Mouse (Mus musculus) heart, postnatal 0 days (tissue): ENCODE measurements at regions not wholly inside any gene's neighbourhood (a gene's known extent, or its start where the extent isn't known, plus 50 kb on each side); places are given as distances from the start of the nearest gene placed in this dataset.

Experiments
- ATAC-seq: fragments of 200-750 bp; cut with Nextera tagmentation; 2 replicates; pipeline ENCODE4 v1.8.0; 2017; ENCODE audit warnings: low read depth, moderate number of reproducible peaks, moderate library complexity; ENCODE audit not compliant: insufficient read depth
- DNase-seq: peaks from one replicate; pipeline ENCODE4 v3.0.0-alpha.2; 2016; ENCODE audit warnings: low spot score
- H3K27ac ChIP-seq: fragments of 300-500 bp; sonication (generic); 2 replicates; pipeline ENCODE4 v1.5.1; 2014; ENCODE audit warnings: low read depth, mild to moderate bottlenecking
- H3K27me3 ChIP-seq: fragments of 300-500 bp; sonication (generic); 2 replicates; pipeline ENCODE4 v1.6.1; 2014; ENCODE audit warnings: low read length, mixed read lengths; ENCODE audit not compliant: control insufficient read depth, insufficient read depth
- H3K36me3 ChIP-seq: fragments of 300-500 bp; sonication (generic); replicated peaks from 2 replicates; pipeline ENCODE4 v1.6.1; 2014; ENCODE audit warnings: low read length, mixed read lengths; ENCODE audit not compliant: control insufficient read depth, insufficient read depth
- H3K4me1 ChIP-seq: fragments of 300-500 bp; sonication (generic); 2 replicates; pipeline ENCODE4 v1.6.1; 2014; ENCODE audit warnings: antibody characterized with exemption; ENCODE audit not compliant: control insufficient read depth, insufficient read depth
- H3K4me2 ChIP-seq: fragments of 300-500 bp; sonication (generic); 2 replicates; pipeline ENCODE4 v1.6.1; 2014; ENCODE audit warnings: low read depth, mild to moderate bottlenecking, low read length, moderate library complexity
- H3K4me3 ChIP-seq: fragments of 300-500 bp; sonication (generic); 2 replicates; pipeline ENCODE4 v1.5.1; 2014; ENCODE audit warnings: low read depth, low read length
- H3K9ac ChIP-seq: fragments of 300-500 bp; sonication (generic); replicated peaks from 2 replicates; pipeline ENCODE4 v1.6.1; 2014; ENCODE audit warnings: low read depth, low read length, mixed read lengths
- H3K9me3 ChIP-seq: fragments of 300-500 bp; sonication (generic); replicated peaks from 2 replicates; pipeline ENCODE4 v1.6.1; 2016; ENCODE audit warnings: low read length; ENCODE audit not compliant: control insufficient read depth
- CTCF ChIP-seq: IDR thresholded peaks from 2 replicates; pipeline ENCODE4 v1.5.1; 2016; ENCODE audit warnings: antibody characterized with exemption, control low read depth, low read depth
- EP300 ChIP-seq: IDR thresholded peaks from 2 replicates; pipeline ENCODE4 v1.6.1; 2016; ENCODE audit warnings: antibody characterized with exemption, low read depth
- WGBS: fragments of 180-500 bp; shearing (Covaris S2); extraction: QIAGEN DNeasy Blood & Tissue Kit; methylation state at CpG from one replicate; pipeline ENCODE4 v1.1.7; 2014; 5-methylcytosine and 5-hydroxymethylcytosine counted together

GRCm38 (mm10) chr11:63767631-63768250, 154.3 kb downstream of the Hs3st3b1 start:
- no peak overlapping the region for H3K27ac ChIP-seq
- no peak overlapping the region for H3K4me2 ChIP-seq
- H3K9ac ChIP-seq: no peak overlapping the region
- 69% methylated on average over 10 of the region's 10 CpGs for WGBS
- DNase-seq (no peak), ATAC-seq (no peak)
- no peak for TF ChIP-seq CTCF
- no peak for TF ChIP-seq EP300
- no peaks in the 10 kb centered on the region for H3K4me1 ChIP-seq
- H3K4me3 ChIP-seq: no peak overlapping the region
- no peaks in the 10 kb centered on the region for H3K9me3 ChIP-seq
- H3K27me3 ChIP-seq: no peaks in the 10 kb centered on the region
- H3K36me3 ChIP-seq: no peaks in the 10 kb centered on the region

GRCm38 (mm10) chr11:63769738-63770137, 152.4 kb downstream of the Hs3st3b1 start:
- Histone ChIP-seq H3K27ac (no peak overlapping the region), H3K9ac (no peak overlapping the region), H3K4me3 (no peak overlapping the region), H3K4me1 (no peaks in the 10 kb centered on the region), H3K27me3 (no peaks in the 10 kb centered on the region), H3K9me3 (no peaks in the 10 kb centered on the region), H3K4me2 (no peak overlapping the region), H3K36me3 (no peaks in the 10 kb centered on the region)
- 91% methylated on average over 2 of the region's 2 CpGs for WGBS
- no peak for DNase-seq
- TF ChIP-seq EP300 (no peak), CTCF (no peak)
- no peak for ATAC-seq

- H3K27ac ChIP-seq: no peak overlapping the region
- no peak for TF ChIP-seq CTCF
- no peak for TF ChIP-seq EP300
- 56% methylated on average over 6 of the region's 6 CpGs for WGBS
- no peak overlapping the region for H3K9ac ChIP-seq
- ATAC-seq: no peak
- DNase-seq: no peak
- H3K9me3 ChIP-seq: no peaks in the 10 kb centered on the region
- no peaks in the 10 kb centered on the region for H3K27me3 ChIP-seq
- no peak overlapping the region for H3K4me2 ChIP-seq
- no peaks in the 10 kb centered on the region for H3K36me3 ChIP-seq
- no peaks in the 10 kb centered on the region for H3K4me1 ChIP-seq
- no peak overlapping the region for H3K4me3 ChIP-seq
Measured at GRCm38 (mm10) chr11:63775382-63775781, 146.7 kb downstream of the Hs3st3b1 start.

DNA sequence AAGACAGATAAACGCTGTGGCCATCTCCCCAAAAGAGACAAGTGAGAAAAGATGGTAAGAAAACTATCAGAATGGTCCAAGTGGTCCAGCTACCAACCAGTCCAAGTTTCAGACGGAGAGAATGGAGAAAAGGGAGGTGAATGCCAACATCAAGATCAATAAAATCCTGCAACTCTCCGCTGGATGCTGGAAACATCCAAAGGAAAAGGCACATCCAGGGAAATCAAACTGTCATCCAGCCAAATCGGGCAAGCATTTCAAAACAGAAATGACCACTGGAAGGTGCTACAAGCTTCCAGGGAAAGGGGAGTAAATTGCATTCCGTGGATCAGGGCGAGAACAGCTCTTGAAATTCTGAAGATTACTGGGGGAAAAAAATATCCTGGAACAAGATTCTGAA, 142.7 kb downstream of the Hs3st3b1 start:
- no peak for ATAC-seq
- Histone ChIP-seq H3K27me3 (no peaks in the 10 kb centered on the region), H3K4me1 (no peaks in the 10 kb centered on the region), H3K27ac (no peak overlapping the region), H3K36me3 (no peaks in the 10 kb centered on the region), H3K4me2 (no peak overlapping the region), H3K4me3 (no peak overlapping the region), H3K9me3 (no peaks in the 10 kb centered on the region), H3K9ac (no peak overlapping the region)
- 55% methylated on average over 6 of the region's 6 CpGs for WGBS
- DNase-seq: no peak
- TF ChIP-seq EP300 (no peak), CTCF (no peak)

DNA sequence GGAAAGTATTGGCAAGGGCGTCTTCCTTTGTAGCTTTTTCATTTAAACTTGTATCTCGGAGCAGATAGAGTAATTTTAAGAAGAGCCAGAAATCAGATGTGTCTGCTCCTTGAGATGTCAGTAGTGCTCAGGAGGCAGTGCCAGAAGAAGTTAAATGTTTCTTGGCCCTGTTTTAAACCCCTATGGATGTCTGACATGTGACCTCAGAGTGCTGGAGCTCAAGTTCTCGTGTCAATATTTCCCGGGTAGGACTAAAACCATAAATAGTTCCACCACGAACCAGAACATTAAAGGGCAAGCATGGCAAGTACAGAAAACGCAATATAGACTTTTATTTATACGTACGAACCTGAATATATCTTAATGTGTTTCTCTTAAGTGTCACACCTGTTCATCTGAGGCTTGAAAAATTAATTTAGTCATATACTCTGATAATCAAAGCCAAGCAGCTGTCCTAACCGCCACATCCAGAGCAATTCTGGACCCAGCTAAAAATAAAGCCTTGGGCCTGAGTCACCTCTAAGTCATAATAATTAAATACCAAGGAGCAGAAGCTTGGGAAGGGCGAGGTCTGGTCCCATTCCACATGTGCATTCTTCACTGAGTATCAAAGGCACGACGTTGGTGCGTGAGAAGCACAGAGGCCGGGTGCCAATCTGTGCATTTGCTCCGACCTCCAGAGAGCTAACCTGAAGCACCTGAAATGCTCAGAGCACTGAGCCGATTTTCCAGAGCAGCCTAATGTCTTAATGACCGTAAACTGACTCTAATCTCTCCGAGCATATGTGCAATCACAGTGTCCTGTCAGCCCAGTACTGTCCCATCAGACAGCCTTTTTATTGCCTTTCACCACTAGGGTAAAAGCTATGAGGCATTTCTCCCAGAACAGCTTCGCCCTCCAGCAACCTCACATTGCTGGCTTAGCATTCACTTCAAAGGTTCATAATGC, 139.8 kb downstream of the Hs3st3b1 start:
- Histone ChIP-seq H3K36me3 (no peaks in the 10 kb centered on the region), H3K27ac (no peak overlapping the region), H3K9me3 (no peaks in the 10 kb centered on the region), H3K4me1 (no peaks in the 10 kb centered on the region), H3K27me3 (no peaks in the 10 kb centered on the region), H3K4me2 (no peak overlapping the region), H3K4me3 (no peak overlapping the region), H3K9ac (no peak overlapping the region)
- TF ChIP-seq EP300 (no peak), CTCF (no peak)
- 76% methylated on average over 19 of the region's 19 CpGs for WGBS
- no peak for ATAC-seq
- no peak for DNase-seq
